Mouse (Mus musculus): ENCODE measurements at regions not wholly inside any gene's neighbourhood (a gene's known extent, or its start where the extent isn't known, plus 50 kb on each side); places are given as distances from the start of the nearest gene placed in this dataset.
A peak's percentile ranks its signal among the peaks of the same experiment; 100 is the strongest.

- DNase-seq (ENCODE audit: low spot score), result peak; percentile 8
Measured at GRCm38 (mm10) chr10:19412926-19413325, 56.6 kb downstream of the Olig3 start.

- DNase-seq (ENCODE audit: low spot score), result no peak
Measured at GRCm38 (mm10) chr10:19413935-19414334, 57.6 kb downstream of the Olig3 start.

GRCm38 (mm10) chr10:19414834-19415233 lies 58.5 kb downstream of the Olig3 start:
- no peak for DNase-seq (ENCODE audit: low spot score)

GRCm38 (mm10) chr10:19424030-19424429 lies 67.7 kb downstream of the Olig3 start:
- no peak for DNase-seq (ENCODE audit: low spot score)

GRCm38 (mm10) chr10:19424961-19425360 lies 68.6 kb downstream of the Olig3 start:
- no peak for DNase-seq (ENCODE audit: low spot score)

GRCm38 (mm10) chr10:19426835-19427234 lies 70.5 kb downstream of the Olig3 start:
- no peak for DNase-seq (ENCODE audit: low spot score)

- DNase-seq (ENCODE audit: low spot score), result no peak
Measured at GRCm38 (mm10) chr10:19432515-19432914, 76.2 kb downstream of the Olig3 start.

- DNase-seq (ENCODE audit: low spot score), result no peak
Measured at GRCm38 (mm10) chr10:19434661-19435060, 78.3 kb downstream of the Olig3 start.

- DNase-seq (ENCODE audit: low spot score), result no peak
Measured at GRCm38 (mm10) chr10:19441807-19442206, 85.5 kb downstream of the Olig3 start.

- no peak for DNase-seq (ENCODE audit: low spot score)
Measured at GRCm38 (mm10) chr10:19443516-19443915, 87.2 kb downstream of the Olig3 start.

GRCm38 (mm10) chr10:19448838-19449559 lies 92.7 kb downstream of the Olig3 start:
- DNase-seq (ENCODE audit: low spot score), result no peak

GRCm38 (mm10) chr10:19459053-19459452 lies 102.7 kb downstream of the Olig3 start:
- DNase-seq (ENCODE audit: low spot score), result no peak

- no peak for DNase-seq (ENCODE audit: low spot score)
Measured at GRCm38 (mm10) chr10:19459709-19460108, 103.4 kb downstream of the Olig3 start.

GRCm38 (mm10) chr10:19460164-19460563 lies 103.8 kb downstream of the Olig3 start:
- DNase-seq (ENCODE audit: low spot score), result no peak

- no peak for DNase-seq (ENCODE audit: low spot score)
Measured at GRCm38 (mm10) chr10:19463800-19464199, 107.5 kb downstream of the Olig3 start.

GRCm38 (mm10) chr10:19464504-19464903 lies 108.2 kb downstream of the Olig3 start:
- no peak for DNase-seq (ENCODE audit: low spot score)

GRCm38 (mm10) chr10:19471349-19472040 lies 115.2 kb downstream of the Olig3 start:
- DNase-seq (ENCODE audit: low spot score), result no peak

- no peak for DNase-seq (ENCODE audit: low spot score)
Measured at GRCm38 (mm10) chr10:19472066-19472465, 115.7 kb downstream of the Olig3 start.

- DNase-seq (ENCODE audit: low spot score), result no peak
Measured at GRCm38 (mm10) chr10:19472949-19473535, 116.7 kb downstream of the Olig3 start.

GRCm38 (mm10) chr10:19485537-19486135 lies 106.1 kb upstream of the Ifngr1 start:
- DNase-seq (ENCODE audit: low spot score), result no peak

- no peak for DNase-seq (ENCODE audit: low spot score)
Measured at GRCm38 (mm10) chr10:19490500-19490899, 101.2 kb upstream of the Ifngr1 start.

GRCm38 (mm10) chr10:19491513-19492380 lies 100.0 kb upstream of the Ifngr1 start:
- peak; percentile 71 for DNase-seq (ENCODE audit: low spot score)

Measured in adipocyte (in vitro differentiated cells).